Mouse (Mus musculus) heart, adult 2 months (tissue): ENCODE measurements around the gene Pgpep1.

ENCODE experiments used
- CTCF ChIP-seq: fragments of 200-600 bp; IDR thresholded peaks from 2 replicates; pipeline ENCODE4 v1.8.1; 2022; ENCODE audit warnings: antibody characterized with exemption, mild to moderate bottlenecking, moderate library complexity
- POLR2A ChIP-seq: fragments of 200-500 bp; IDR thresholded peaks from 2 replicates; pipeline ENCODE4 v1.6.1; 2011; ENCODE audit warnings: mild to moderate bottlenecking, low read depth, low read length, control low read depth; ENCODE audit not compliant: insufficient read depth

DNA sequence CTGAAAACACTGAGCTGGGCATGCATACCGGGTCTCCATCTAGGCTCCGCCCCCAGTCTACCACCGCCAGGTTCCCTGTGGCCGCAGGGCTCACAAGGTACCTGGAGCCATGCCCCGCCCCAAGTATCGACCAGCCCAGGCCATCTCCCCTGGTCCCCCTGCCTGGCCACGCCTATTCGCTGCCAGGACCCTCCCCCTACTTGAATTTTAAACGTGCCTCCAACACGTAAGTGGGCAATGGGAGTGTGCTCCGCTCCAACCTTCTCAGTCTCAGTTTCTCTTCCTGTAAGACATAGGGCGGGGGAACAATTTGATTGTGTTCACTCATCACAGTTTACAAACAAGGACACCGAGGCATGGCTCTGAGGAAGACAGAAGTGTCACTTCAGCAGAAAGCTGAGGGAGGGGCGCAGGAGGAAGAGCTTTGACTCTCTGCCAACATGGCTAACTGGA lies at the start of gene Pgpep1:
- no peak for TF ChIP-seq CTCF
- TF ChIP-seq POLR2A, result no peak
